Mouse (Mus musculus) neural tube, embryonic 13.5 days (tissue): ENCODE measurements around the gene Fbxo24. TPM values are rescaled to one million over a fixed set of nuclear protein-coding genes. Genes with fewer than 3 reads are reported as not detected.

ENCODE experiments used
- ATAC-seq: fragments of 200-750 bp; cut with Nextera tagmentation; 2 replicates; pipeline ENCODE4 v1.8.0; 2017; ENCODE audit warnings: low read depth, mild to moderate bottlenecking, moderate TSS enrichment, moderate library complexity
- H3K27ac ChIP-seq: fragments of 300-500 bp; sonication (generic); replicated peaks from 2 replicates; pipeline ENCODE4 v1.5.1; 2015; ENCODE audit warnings: moderate library complexity, mild to moderate bottlenecking, inconsistent platforms
- H3K27me3 ChIP-seq: fragments of 300-500 bp; sonication (generic); 2 replicates; pipeline ENCODE4 v1.6.1; 2015; ENCODE audit warnings: mild to moderate bottlenecking, inconsistent platforms
- H3K36me3 ChIP-seq: fragments of 300-500 bp; sonication (generic); 2 replicates; pipeline ENCODE4 v1.6.1; 2015; ENCODE audit warnings: mild to moderate bottlenecking, inconsistent platforms
- H3K4me1 ChIP-seq: fragments of 300-500 bp; sonication (generic); replicated peaks from 2 replicates; pipeline ENCODE4 v1.6.1; 2015; ENCODE audit warnings: inconsistent platforms
- H3K4me2 ChIP-seq: fragments of 300-500 bp; sonication (generic); 2 replicates; pipeline ENCODE4 v1.6.1; 2015; ENCODE audit warnings: inconsistent platforms, mild to moderate bottlenecking, moderate library complexity
- H3K4me3 ChIP-seq: fragments of 300-500 bp; sonication (generic); 2 replicates; pipeline ENCODE4 v1.5.1; 2015; ENCODE audit warnings: mild to moderate bottlenecking, inconsistent platforms
- H3K9ac ChIP-seq: fragments of 300-500 bp; sonication (generic); 2 replicates; pipeline ENCODE4 v1.6.1; 2015; ENCODE audit warnings: moderate library complexity, mild to moderate bottlenecking, inconsistent platforms
- H3K9me3 ChIP-seq: fragments of 300-500 bp; sonication (generic); 2 replicates; pipeline ENCODE4 v1.6.1; 2016; ENCODE audit warnings: inconsistent platforms
- WGBS: fragments of 180-500 bp; shearing (Covaris S2); methylation state at CpG from one replicate; pipeline ENCODE4 v1.1.7; 2015; 5-methylcytosine and 5-hydroxymethylcytosine counted together
- polyA plus RNA-seq: library from polyadenylated mRNA; unstranded; fragments of >200 nt; fragmentation: Nextera tagmentation; extraction: Ambion mirVana; gene quantifications from 2 replicates; pipeline ENCODE4 v1.2.1, GENCODE M21; 2015

Gene Fbxo24
- polyA plus RNA-seq, 1 experiment from 2014 or later = 0.20 TPM

- H3K4me3 ChIP-seq = no peak overlapping the region
- H3K4me2 ChIP-seq = no peak overlapping the region
- H3K4me1 ChIP-seq = peaks cover 6% of the 10 kb centered on the region
- no peak for ATAC-seq
- H3K27ac ChIP-seq = no peak overlapping the region
- 83% methylated on average over 6 of the region's 7 CpGs for WGBS
- no peaks in the 10 kb centered on the region for H3K9me3 ChIP-seq
- no peak overlapping the region for H3K9ac ChIP-seq
- no peaks in the 10 kb centered on the region for H3K27me3 ChIP-seq
- peaks cover 38% of the 10 kb centered on the region for H3K36me3 ChIP-seq
Observed at GRCm38 (mm10) chr5:137654746-137655145, 25.9 kb upstream of the Fbxo24 start.

GRCm38 (mm10) chr5:137653366-137653765 is 24.6 kb upstream of the Fbxo24 start:
- Histone ChIP-seq H3K9me3 (no peaks in the 10 kb centered on the region), H3K36me3 (peaks cover 28% of the 10 kb centered on the region), H3K27ac (no peak overlapping the region), H3K4me3 (no peak overlapping the region), H3K4me1 (peaks cover 17% of the 10 kb centered on the region), H3K4me2 (no peak overlapping the region), H3K9ac (no peak overlapping the region), H3K27me3 (no peaks in the 10 kb centered on the region)
- WGBS = 92% methylated on average over 10 of the region's 10 CpGs
- ATAC-seq = no peak

- H3K4me3 ChIP-seq = no peak overlapping the region
Observed at GRCm38 (mm10) chr5:137652474-137652873, 23.7 kb upstream of the Fbxo24 start.

GRCm38 (mm10) chr5:137649669-137650571 is 21.1 kb upstream of the Fbxo24 start:
- ATAC-seq = no peak
- Histone ChIP-seq H3K27ac (no peak overlapping the region), H3K9ac (no peak overlapping the region), H3K4me3 (no peak overlapping the region), H3K27me3 (peaks cover 24% of the 10 kb centered on the region), H3K4me2 (peak overlapping the region; percentile 18; the same call in 1 of the 2 replicates), H3K36me3 (peaks cover 18% of the 10 kb centered on the region), H3K4me1 (peaks cover 32% of the 10 kb centered on the region), H3K9me3 (no peaks in the 10 kb centered on the region)
- 19% methylated on average over 18 of the region's 18 CpGs for WGBS

More at GRCm38 (mm10) chr5:137652474-137652873, 23.7 kb upstream of the Fbxo24 start:
- Histone ChIP-seq H3K27ac (no peak overlapping the region), H3K27me3 (no peaks in the 10 kb centered on the region), H3K4me1 (peaks cover 22% of the 10 kb centered on the region), H3K9me3 (no peaks in the 10 kb centered on the region), H3K4me2 (no peak overlapping the region), H3K9ac (no peak overlapping the region), H3K36me3 (peaks cover 23% of the 10 kb centered on the region)
- no peak for ATAC-seq
- WGBS = 27% methylated on average over 3 of the region's 3 CpGs

- peaks cover 34% of the 10 kb centered on the region for H3K4me1 ChIP-seq
- no peak overlapping the region for H3K4me3 ChIP-seq
- no peak overlapping the region for H3K9ac ChIP-seq
- ATAC-seq = no peak
- no peaks in the 10 kb centered on the region for H3K9me3 ChIP-seq
- H3K4me2 ChIP-seq = no peak overlapping the region
- 51% methylated on average over 4 of the region's 4 CpGs for WGBS
- no peak overlapping the region for H3K27ac ChIP-seq
- H3K27me3 ChIP-seq = peaks cover 31% of the 10 kb centered on the region
- H3K36me3 ChIP-seq = peaks cover 13% of the 10 kb centered on the region
Observed at GRCm38 (mm10) chr5:137649251-137649650, 20.4 kb upstream of the Fbxo24 start.

- Histone ChIP-seq H3K36me3 (peaks cover 12% of the 10 kb centered on the region), H3K27me3 (peaks cover 43% of the 10 kb centered on the region), H3K27ac (no peak overlapping the region), H3K9ac (no peak overlapping the region), H3K4me1 (peaks cover 34% of the 10 kb centered on the region), H3K4me3 (no peak overlapping the region), H3K9me3 (no peaks in the 10 kb centered on the region), H3K4me2 (no peak overlapping the region)
- WGBS = 67% methylated on average over 9 of the region's 9 CpGs
- ATAC-seq = 0 out of 2 replicates have a peak, but pooled peaks have one; percentile 50
Observed at GRCm38 (mm10) chr5:137647827-137648601, 19.2 kb upstream of the Fbxo24 start.

- peaks cover 34% of the 10 kb centered on the region for H3K4me1 ChIP-seq
- H3K4me2 ChIP-seq = peak within 1 kb of the TSS; percentile 49
- peaks cover 43% of the 10 kb centered on the region for H3K27me3 ChIP-seq
- H3K4me3 ChIP-seq = peak within 1 kb of the TSS; percentile 30
- peaks cover 21% of the 10 kb centered on the region for H3K36me3 ChIP-seq
- no peak for ATAC-seq
- WGBS = 9% methylated on average over 11 of the region's 11 CpGs
- no peaks in the 10 kb centered on the region for H3K9me3 ChIP-seq
- H3K9ac ChIP-seq = peak within 1 kb of the TSS; percentile 52
- H3K27ac ChIP-seq = no peak within 1 kb of the TSS
Observed at GRCm38 (mm10) chr5:137645652-137646091, 16.9 kb upstream of the Fbxo24 start, which contains the start of gene Irs3. Gene Irs3, minus strand, starts transcription at chr5:137645714.

GRCm38 (mm10) chr5:137645091-137645651 is 16.4 kb upstream of the Fbxo24 start:
- Histone ChIP-seq H3K27ac (no peak overlapping the region), H3K4me1 (peaks cover 33% of the 10 kb centered on the region), H3K4me3 (peak overlapping the region; percentile 30), H3K27me3 (peaks cover 43% of the 10 kb centered on the region), H3K4me2 (peak overlapping the region; percentile 49), H3K36me3 (peaks cover 26% of the 10 kb centered on the region), H3K9me3 (no peaks in the 10 kb centered on the region), H3K9ac (peak overlapping the region; percentile 52)
- 2% methylated on average over 44 of the region's 44 CpGs for WGBS
- ATAC-seq = no peak

GRCm38 (mm10) chr5:137644484-137644883 is 15.7 kb upstream of the Fbxo24 start:
- no peak overlapping the region for H3K27ac ChIP-seq
- no peaks in the 10 kb centered on the region for H3K9me3 ChIP-seq
- WGBS = 43% methylated on average over 19 of the region's 19 CpGs
- H3K4me2 ChIP-seq = no peak overlapping the region
- no peak overlapping the region for H3K4me3 ChIP-seq
- ATAC-seq = no peak
- H3K27me3 ChIP-seq = peaks cover 43% of the 10 kb centered on the region
- H3K9ac ChIP-seq = no peak overlapping the region
- H3K36me3 ChIP-seq = peaks cover 33% of the 10 kb centered on the region
- peaks cover 26% of the 10 kb centered on the region for H3K4me1 ChIP-seq

GRCm38 (mm10) chr5:137642886-137643285 is 14.1 kb upstream of the Fbxo24 start:
- H3K36me3 ChIP-seq = peaks cover 49% of the 10 kb centered on the region
- no peak overlapping the region for H3K27ac ChIP-seq
- H3K9ac ChIP-seq = no peak overlapping the region
- no peak overlapping the region for H3K4me2 ChIP-seq
- WGBS = 44% methylated on average over 4 of the region's 4 CpGs
- peaks cover 12% of the 10 kb centered on the region; the same call in 1 of the 2 replicates for H3K4me1 ChIP-seq
- ATAC-seq = no peak
- H3K4me3 ChIP-seq = no peak overlapping the region
- H3K27me3 ChIP-seq = peaks cover 43% of the 10 kb centered on the region
- H3K9me3 ChIP-seq = no peaks in the 10 kb centered on the region

GRCm38 (mm10) chr5:137641054-137641453 is 12.3 kb upstream of the Fbxo24 start, which contains the start of gene Sap25:
Gene Sap25, plus strand, starts transcription at chr5:137641334.
- Histone ChIP-seq H3K4me1 (peaks cover 12% of the 10 kb centered on the region; the same call in 1 of the 2 replicates), H3K27ac (no peak within 1 kb of the TSS), H3K9me3 (no peaks in the 10 kb centered on the region), H3K36me3 (peaks cover 67% of the 10 kb centered on the region), H3K4me2 (no peak within 1 kb of the TSS), H3K27me3 (peaks cover 30% of the 10 kb centered on the region), H3K9ac (no peak within 1 kb of the TSS), H3K4me3 (no peak within 1 kb of the TSS)
- no peak for ATAC-seq
- WGBS = 90% methylated on average over 19 of the region's 19 CpGs
